Mouse (Mus musculus): Measurements from ENCODE around the gene Cyp2d22.
A peak's percentile ranks its signal among the peaks of the same experiment; 100 is the strongest.
"Not testable (repeated sequence)": the region's sequence is repeated elsewhere in the genome, so short reads cannot be mapped to it uniquely, and the experiment has no call there.

The Cyp2d22 gene

DNA sequence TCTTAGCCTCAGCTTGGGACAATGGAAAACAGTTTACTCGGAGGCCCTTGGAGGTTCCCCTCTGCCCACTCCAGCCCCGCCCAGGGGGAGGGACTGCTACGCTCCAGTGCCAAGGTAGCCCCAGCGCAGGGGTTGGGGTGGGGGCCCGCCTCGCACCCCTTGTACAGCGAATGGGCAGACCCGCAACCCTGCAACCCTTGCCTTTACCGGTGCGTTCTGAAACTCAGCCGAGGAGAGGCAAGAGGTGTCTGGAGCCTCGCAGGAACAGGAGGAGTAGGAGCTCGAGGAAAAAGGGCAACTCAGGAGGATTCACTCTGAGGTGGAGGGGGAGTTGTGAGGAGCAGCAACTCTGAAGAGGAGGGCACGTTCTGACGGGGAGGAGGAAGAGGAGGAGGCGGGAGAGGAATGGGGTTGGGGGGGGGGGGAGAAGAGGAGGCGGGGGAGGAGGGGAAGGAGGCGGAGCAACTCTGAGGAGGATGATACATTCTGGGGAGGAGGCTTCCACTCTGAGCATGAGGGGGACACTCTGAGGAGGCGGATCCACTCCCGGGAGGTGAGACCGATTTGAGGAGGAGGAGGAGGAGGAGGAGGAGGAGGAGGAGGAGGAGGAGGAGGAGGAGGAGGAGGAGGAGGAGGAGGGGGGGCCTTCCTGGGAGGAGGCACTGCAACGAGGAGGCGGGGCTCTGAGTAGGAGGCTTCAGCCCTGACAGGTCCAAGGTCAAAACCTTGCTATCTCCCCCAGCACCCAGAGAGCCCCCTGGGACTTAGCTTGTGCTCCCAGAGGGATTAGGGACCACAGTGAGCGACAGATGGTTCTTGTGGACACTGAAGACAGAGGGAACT lies at the start of gene Cyp2d22:
Cyp2d22 (minus strand) TSS at position 390 of the 843 bp plus-strand sequence.
- peak in 1 of 2 experiments; percentile 10 for DNase-seq (ENCODE audit: low spot score in 2 of 2)

- DNase-seq (ENCODE audit: low spot score in 2 of 2), result no peak
Observed at GRCm38 (mm10) chr15:82423471-82423870, 43.4 kb upstream of the Cyp2d22 start.

DNA sequence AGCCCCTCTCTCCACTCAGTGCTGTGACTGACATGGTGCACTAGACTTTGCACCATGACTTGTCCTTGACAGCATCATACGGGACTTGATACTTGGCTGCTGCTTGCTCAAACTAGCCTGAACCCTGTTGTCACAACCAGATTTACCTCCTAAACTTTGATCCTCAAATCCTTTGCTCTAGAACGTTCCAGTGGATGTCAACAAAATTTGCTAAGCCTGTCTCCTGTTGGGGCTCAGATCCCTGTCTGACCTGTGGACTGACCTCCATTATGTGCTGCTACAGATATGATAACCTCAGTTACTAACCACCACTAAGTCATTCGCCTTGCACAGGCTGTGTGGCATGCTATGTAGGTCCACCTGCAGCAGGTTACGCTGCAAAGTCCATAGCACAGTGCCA lies 42.9 kb upstream of the Cyp2d22 start:
- no peak for DNase-seq (ENCODE audit: low spot score in 2 of 2)

GRCm38 (mm10) chr15:82418616-82419015 lies 38.6 kb upstream of the Cyp2d22 start:
- no peak for DNase-seq (ENCODE audit: low spot score in 2 of 2)

GRCm38 (mm10) chr15:82416797-82417789 lies 37.0 kb upstream of the Cyp2d22 start:
- DNase-seq (ENCODE audit: low spot score in 2 of 2), result peak; percentile 72 to 79

- DNase-seq (ENCODE audit: low spot score in 2 of 2), result no peak
Observed at GRCm38 (mm10) chr15:82407536-82407935, 27.5 kb upstream of the Cyp2d22 start.

- no peak for DNase-seq (ENCODE audit: low spot score in 2 of 2)
Observed at GRCm38 (mm10) chr15:82406981-82407380, 26.9 kb upstream of the Cyp2d22 start, which contains the start of gene Cyp2d10. Gene Cyp2d10 (minus strand): TSS chr15:82407195.

GRCm38 (mm10) chr15:82404163-82404562 lies 24.1 kb upstream of the Cyp2d22 start:
- DNase-seq (ENCODE audit: low spot score in 2 of 2), result no peak

GRCm38 (mm10) chr15:82403606-82404005 lies 23.5 kb upstream of the Cyp2d22 start:
- no peak for DNase-seq (ENCODE audit: low spot score in 2 of 2)

GRCm38 (mm10) chr15:82402741-82403140 lies 22.7 kb upstream of the Cyp2d22 start:
- no peak for DNase-seq (ENCODE audit: low spot score in 2 of 2)

DNA sequence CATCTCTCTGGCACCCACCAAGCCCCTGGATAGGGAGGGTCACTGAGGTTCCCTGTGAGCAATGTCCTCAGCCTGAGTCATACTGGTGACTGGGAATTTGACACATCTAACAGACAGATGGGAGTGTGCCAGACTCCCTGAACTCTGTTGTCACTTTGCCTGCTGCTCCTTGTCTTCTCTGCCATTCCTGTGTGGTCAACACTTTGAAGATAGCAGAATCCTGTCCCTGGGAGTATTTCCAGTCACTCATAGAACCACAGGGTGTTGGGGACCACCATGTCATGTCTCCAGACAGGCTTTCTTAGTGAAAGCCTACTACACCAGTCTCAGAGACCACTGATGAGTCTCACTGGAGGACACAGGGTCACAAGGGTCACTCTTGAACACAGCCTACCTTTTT lies 22.0 kb upstream of the Cyp2d22 start:
- DNase-seq (ENCODE audit: low spot score in 2 of 2), result no peak

GRCm38 (mm10) chr15:82401516-82401915 lies 21.5 kb upstream of the Cyp2d22 start:
- no peak for DNase-seq (ENCODE audit: low spot score in 2 of 2)

GRCm38 (mm10) chr15:82395955-82396354 lies 15.9 kb upstream of the Cyp2d22 start:
- DNase-seq (ENCODE audit: low spot score in 2 of 2), result not testable (repeated sequence)

DNA sequence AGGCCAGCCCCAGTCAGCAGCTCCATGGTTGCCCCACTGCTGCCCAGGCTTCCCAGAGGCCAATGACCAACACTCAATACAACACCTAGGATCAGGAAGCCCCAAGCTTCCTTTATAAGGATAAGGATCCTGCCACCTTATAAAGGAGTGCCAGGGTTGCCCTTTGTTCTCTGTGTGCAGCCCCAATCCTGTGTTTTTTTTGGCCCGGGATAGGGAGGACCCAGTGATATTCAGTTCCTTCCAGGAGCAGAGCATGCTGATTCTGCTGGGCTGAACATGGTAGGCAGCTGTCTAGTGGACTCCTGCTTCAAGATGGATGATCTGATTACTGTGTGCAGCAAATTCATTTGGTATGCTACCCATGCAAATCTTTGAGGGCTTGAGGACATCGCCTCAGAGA lies 13.9 kb upstream of the Cyp2d22 start, which contains the start of gene Cyp2d11:
Cyp2d11 (minus strand) TSS at position 101 of the 400 bp plus-strand sequence.
- not testable (repeated sequence) for DNase-seq (ENCODE audit: low spot score in 2 of 2)

DNA sequence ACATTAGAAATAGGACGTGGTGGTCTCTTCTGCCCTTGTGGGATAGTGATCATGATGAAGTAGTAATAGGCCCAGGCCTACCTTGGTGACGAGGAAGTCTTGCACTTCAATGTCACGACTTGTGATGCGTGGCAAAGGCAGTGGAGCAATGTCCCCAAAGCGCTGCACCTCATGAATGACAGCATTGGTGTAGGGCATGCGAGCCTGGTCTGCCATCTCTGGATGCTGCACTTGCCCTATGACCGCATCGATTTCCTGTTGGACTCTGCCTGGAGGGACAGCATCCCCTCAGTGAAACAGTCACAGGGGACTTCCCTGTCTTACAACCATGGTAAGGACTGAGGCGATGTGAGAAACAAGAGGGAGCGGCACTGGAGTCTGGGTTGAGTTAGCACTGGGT lies 9.9 kb upstream of the Cyp2d22 start:
- DNase-seq (ENCODE audit: low spot score in 2 of 2), result not testable (repeated sequence)

DNA sequence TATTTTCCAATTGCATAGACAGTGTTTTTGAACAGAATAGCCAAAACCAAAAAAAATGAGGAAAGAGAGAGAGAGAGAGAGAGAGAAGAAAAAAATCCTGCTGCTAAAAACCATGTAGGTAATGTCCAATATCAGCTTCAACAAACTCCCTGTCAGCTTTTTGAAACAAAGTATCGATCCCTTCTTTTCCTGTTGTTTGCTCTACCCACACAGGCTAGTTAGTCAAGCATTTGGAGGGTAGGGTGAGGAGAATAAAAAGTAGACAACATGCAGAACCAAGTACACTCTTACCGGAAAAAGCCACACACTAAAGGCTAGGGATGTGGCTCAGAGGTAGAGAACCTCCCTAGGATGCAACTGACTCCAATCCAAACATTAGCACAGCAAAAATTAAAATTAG lies 5.7 kb upstream of the Cyp2d22 start:
- DNase-seq (ENCODE audit: low spot score in 2 of 2), result no peak

DNA sequence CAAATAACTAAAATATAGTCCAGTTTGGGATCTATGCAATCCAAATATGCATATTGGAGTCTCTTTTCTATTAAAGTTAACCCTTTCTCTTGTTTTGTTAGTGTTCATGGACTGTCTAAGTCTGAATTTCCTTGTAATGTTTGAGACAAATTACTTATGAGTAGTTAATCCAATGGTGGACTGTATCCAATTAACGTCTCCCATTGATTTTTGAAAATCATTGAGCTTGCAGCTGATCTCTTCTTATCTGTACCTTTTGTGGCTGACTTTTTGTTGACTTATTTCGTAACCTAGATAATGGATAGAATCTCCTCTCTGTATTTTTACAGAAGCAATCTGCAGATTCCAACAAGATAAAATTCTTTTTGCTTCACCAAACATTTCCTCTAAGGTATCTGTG lies 2.4 kb upstream of the Cyp2d22 start:
- DNase-seq (ENCODE audit: low spot score in 2 of 2), result no peak

DNA sequence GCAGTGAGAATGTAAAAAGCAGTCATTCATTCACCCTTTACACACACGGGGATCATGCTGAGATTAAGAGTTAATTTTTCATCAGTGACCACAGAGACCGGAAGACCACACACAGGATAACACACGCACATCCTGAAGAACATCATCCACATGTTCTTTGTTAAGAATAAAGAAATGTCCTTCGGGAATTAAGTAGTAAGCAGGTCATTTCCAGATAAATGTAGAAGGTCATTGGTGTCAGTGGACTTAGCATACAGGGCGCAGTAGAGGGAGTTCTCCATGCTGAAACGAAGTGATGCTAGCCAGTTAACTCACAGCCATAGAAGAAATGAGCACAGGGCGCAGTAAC lies 628 bp upstream of the Cyp2d22 start:
- DNase-seq (ENCODE audit: low spot score in 2 of 2), result no peak

DNA sequence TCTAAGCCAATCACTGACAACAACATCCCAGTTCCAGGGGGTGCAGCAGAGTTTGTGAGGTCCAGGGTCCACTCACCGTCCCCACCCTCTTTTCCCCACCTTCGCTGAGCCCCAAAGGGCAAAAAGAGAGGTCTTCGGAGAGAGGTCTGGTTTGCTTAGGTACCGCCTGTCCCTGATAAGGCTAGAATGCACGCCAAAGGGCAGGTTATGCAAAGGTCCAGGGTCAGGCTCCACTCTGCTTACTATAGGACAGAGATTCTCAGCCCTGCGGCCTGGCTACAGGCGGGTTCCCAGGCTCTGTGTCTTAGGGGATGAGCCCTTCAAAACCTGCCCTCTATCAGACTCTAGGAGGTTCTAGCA lies 569 bp downstream of the Cyp2d22 start:
- no peak for DNase-seq (ENCODE audit: low spot score in 2 of 2)

GRCm38 (mm10) chr15:82378261-82379180 lies 1.5 kb downstream of the Cyp2d22 start:
- DNase-seq (ENCODE audit: low spot score in 2 of 2), result no peak

- no peak for DNase-seq (ENCODE audit: low spot score in 2 of 2)
Observed at GRCm38 (mm10) chr15:82377701-82378100, 2.4 kb downstream of the Cyp2d22 start.
